Mouse (Mus musculus): ENCODE measurements around the gene Cops7a. TPM values are rescaled to one million over a fixed set of nuclear protein-coding genes. Genes with fewer than 3 reads are reported as not detected.

Gene Cops7a
- polyA plus RNA-seq (2017; shearing (Covaris generic)), result 105 TPM

DNA sequence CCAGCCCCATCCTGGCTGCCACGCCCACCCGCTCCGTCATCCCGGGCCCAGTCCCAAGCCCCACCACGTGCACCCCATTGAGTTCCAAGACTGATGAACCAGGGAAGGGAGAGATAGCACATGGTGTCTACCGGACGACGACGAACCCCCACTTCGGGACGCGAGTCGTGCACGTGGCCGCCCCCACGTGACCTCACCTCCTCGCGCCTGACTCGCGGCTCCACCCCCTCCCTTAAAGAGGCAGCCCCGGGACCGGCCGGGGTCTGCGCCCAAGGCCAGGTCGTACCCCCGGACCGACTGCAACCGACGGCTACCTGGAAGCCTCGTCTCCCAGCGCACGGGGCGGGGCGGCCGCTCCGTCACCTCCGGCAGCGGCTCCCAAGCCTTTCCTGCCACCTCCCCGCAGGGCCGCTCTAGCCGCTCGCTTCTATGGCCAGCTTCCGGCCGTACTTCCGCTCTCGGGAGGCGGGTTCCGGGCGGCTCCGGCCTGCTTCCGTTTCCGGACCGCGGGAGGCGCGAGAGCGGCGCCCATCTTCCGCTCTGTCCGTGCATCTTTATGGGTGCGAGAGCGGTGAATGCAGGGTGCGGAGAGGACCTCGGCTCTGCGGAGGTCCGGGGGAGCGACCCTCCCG lies at the start of gene Cops7a:
Gene Cops7a, minus strand, starts transcription at position 451 of the 632 bp plus-strand sequence.

DNA sequence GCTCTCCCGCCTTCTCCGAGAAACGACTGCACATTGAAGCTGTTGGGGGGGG lies 43.6 kb upstream of the Cops7a start, which contains the start of gene Zfp384:
Gene Zfp384, plus strand, starts transcription at position 17 of the 52 bp plus-strand sequence.

DNA sequence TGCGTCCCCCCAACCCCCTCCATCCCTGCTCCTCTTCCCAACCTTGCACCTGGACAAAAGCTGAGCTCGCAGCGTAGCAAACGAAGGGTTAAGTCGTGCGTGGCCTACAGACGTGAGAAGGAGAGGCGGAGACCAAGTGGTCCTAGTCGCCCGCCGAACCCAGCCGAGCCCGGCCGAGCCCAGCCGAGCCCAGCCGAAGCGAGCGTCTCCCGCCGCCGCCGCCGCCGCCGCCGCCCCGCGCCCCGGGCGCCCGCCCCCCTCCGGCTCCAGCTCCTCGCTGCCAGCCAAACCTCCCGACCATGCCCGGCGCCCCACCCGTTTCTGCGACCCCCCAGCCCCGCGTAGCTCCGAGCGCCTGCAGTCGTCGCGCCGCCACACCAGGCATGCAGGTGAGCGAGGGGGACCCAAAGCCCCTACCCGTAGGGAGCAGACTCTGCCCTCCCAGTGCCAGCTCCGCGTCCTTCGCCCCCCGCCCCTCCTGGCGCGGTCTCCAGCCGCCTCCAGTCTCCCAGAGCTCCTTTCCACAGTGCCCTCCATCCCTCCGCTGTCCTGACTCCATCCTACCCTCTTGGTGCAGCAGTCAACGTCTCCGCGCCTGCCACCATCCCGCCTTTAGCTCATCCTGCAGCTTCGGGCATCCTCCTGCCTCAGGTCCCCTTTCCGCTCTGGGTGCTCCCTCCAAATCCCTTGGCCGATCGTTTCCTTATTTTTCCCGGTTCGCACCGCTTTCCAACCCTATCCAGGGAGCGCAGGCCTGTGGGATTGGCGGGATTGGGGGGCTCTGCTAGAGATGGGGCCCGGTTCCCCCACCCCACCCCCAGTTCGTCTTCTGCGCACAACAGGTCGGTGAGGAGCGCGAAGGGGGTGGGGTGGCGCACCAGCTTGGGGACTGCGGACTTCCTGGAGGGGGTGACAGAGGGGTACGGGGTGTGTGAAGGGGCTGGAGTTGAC lies 31.5 kb upstream of the Cops7a start, which contains the start of gene Pianp:
Gene Pianp, plus strand, starts transcription at position 144 of the 951 bp plus-strand sequence.

DNA sequence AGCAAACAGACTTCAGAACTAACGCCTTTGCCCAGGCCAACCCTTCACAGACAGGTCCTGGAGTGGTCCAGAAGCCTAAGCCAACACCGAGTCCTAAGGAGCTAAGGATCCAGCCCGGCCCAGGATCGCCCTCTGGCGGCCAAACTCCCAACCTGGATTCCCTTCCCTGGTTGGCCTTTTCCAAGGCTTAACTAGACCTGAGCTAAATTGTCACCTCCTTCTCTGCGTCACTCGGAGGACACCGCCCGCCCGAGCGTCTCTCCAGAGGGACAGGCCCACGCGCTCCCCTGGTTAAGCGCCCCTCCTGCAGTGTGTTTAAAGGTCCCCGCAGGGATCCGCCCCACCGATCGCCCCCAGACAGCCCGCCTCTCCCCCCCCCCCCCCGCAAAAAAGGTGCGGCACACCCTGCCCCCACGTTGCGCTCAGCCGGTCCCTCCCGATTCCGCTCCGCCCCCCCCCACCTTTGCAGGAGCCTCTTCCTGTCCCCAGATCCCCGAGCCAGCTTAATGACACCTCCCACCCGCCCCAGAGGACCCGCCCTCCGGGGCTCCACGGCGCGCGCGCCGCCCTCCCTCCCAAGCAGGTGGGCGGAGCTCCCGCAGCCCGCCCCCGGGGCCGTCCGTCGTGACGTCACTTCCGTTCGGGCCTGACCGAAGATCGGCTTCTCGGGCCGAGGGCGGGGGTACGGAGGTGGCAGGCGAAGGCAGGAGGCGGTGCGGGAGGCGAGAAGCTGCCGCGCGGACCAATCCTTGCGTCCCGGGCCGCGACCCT lies 34.4 kb downstream of the Cops7a start, which contains the start of gene Mlf2:
Gene Mlf2, plus strand, starts transcription at position 633 of the 771 bp plus-strand sequence.

DNA sequence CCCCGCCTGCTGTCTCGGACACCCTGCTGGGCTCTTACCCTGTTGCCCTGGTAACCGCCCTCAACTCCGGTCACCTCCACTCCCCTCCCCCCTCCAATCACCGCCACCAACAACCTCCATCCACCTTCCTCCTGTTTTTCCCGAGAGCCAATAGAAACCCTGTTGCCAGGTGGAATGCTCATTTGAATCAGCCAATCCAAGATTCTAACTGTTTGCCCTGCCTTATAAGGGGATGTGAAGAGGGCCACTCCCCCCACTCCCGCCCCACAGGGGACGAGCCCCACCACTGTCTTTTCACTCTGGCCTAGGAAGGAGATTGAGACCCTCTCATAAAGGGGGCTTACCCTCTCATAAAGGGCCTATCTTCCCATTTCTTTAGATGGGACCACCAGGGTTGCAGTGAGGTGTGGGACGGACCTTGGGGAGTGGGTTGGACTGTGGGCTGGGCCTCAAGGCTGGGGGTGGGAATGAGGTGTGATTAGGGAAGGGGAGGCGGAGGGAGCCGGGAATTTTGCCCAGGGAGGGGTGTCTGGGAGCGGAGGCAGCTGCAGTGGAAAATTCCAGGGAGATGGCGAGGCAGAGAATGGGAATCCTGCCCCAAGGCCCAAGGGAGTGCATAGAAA lies 45.5 kb downstream of the Cops7a start, which contains the start of gene Ptms:
Gene Ptms, minus strand, starts transcription at position 409 of the 623 bp plus-strand sequence.

DNA sequence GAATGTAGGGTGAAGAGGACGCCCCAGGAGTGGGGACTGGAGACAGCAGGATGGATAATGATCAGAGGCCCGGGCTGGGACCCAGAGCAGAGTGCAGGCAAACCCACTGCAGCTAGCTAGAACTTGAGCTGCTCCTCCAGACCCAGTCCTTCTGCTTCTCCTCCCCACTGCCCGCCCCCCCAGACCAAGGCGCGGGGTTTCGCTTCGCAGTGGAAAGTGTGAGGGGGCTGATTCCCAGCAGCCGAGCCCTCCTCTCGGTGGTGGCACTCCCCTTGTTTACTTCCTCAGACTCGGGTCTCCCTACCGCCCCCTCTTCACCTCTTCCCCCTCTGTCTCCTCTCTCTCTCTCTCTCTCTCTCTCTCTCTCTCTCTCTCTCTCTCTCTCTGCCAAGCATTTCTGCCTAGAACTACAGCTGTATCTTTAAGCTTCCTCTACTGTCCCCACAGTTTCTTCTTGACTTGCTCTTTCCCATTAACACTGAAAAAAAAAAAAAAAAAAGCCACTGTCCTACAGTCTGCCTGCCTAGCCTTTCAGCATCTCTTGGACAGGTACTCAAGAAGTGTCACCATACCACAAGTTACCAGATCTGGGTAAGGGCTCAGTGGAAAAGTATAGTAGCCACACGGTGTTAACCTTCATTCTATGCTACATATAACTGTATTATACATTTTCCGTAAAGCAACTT lies 53.7 kb downstream of the Cops7a start, which contains the start of gene Lag3:
Gene Lag3, minus strand, starts transcription at position 173 of the 686 bp plus-strand sequence.

Other genes with a start within 250 kb of the Cops7a start
- 376 TPM for gene Ptpn6, start 226.8 kb downstream of the Cops7a start, polyA plus RNA-seq (2017; shearing (Covaris generic))
- 525 TPM for gene Grcc10, start 224.2 kb downstream of the Cops7a start, polyA plus RNA-seq (2017; shearing (Covaris generic))
- not detected for gene Gm45234, start 209.5 kb downstream of the Cops7a start, polyA plus RNA-seq (2017; shearing (Covaris generic))
- 2.9 TPM for gene Atn1, start 209.0 kb downstream of the Cops7a start, polyA plus RNA-seq (2017; shearing (Covaris generic))
- 8.5 TPM for gene Eno2, start 195.9 kb downstream of the Cops7a start, polyA plus RNA-seq (2017; shearing (Covaris generic))
- gene Lrrc23, start 185.8 kb downstream of the Cops7a start, polyA plus RNA-seq (2017; shearing (Covaris generic)), result 2.4 TPM
- 8.8 TPM for gene Spsb2, start 156.9 kb downstream of the Cops7a start, polyA plus RNA-seq (2017; shearing (Covaris generic))
- 134 TPM for gene Tpi1, start 151.2 kb downstream of the Cops7a start, polyA plus RNA-seq (2017; shearing (Covaris generic))
- 143 TPM for gene Usp5, start 136.1 kb downstream of the Cops7a start, polyA plus RNA-seq (2017; shearing (Covaris generic))
- gene Cdca3, start 136.0 kb downstream of the Cops7a start, polyA plus RNA-seq (2017; shearing (Covaris generic)), result 8.5 TPM
- not detected for gene Gnb3, start 125.3 kb downstream of the Cops7a start, polyA plus RNA-seq (2017; shearing (Covaris generic))
- not detected for gene P3h3, start 107.8 kb downstream of the Cops7a start, polyA plus RNA-seq (2017; shearing (Covaris generic))
- gene Gpr162, start 101.6 kb downstream of the Cops7a start, polyA plus RNA-seq (2017; shearing (Covaris generic)), result 0.39 TPM
- gene Cd4, start 77.3 kb downstream of the Cops7a start, polyA plus RNA-seq (2017; shearing (Covaris generic)), result 304 TPM
- 5.8 TPM for gene Lag3, start 53.8 kb downstream of the Cops7a start, polyA plus RNA-seq (2017; shearing (Covaris generic))
- gene Ptms, start 45.4 kb downstream of the Cops7a start, polyA plus RNA-seq (2017; shearing (Covaris generic)), result 11.1 TPM
- gene Mlf2, start 34.2 kb downstream of the Cops7a start, polyA plus RNA-seq (2017; shearing (Covaris generic)), result 189 TPM
- not detected for gene Pianp, start 31.2 kb upstream of the Cops7a start, polyA plus RNA-seq (2017; shearing (Covaris generic))
- 25.6 TPM for gene Zfp384, start 43.6 kb upstream of the Cops7a start, polyA plus RNA-seq (2017; shearing (Covaris generic))
- 85.5 TPM for gene Ing4, start 74.2 kb upstream of the Cops7a start, polyA plus RNA-seq (2017; shearing (Covaris generic))
- gene Acrbp, start 84.2 kb upstream of the Cops7a start, polyA plus RNA-seq (2017; shearing (Covaris generic)), result 26.6 TPM
- gene Lpar5, start 102.4 kb upstream of the Cops7a start, polyA plus RNA-seq (2017; shearing (Covaris generic)), result 22.2 TPM
- gene Chd4, start 130.4 kb upstream of the Cops7a start, polyA plus RNA-seq (2017; shearing (Covaris generic)), result 73.6 TPM
- 72.9 TPM for gene Nop2, start 166.4 kb upstream of the Cops7a start, polyA plus RNA-seq (2017; shearing (Covaris generic))
- 16.7 TPM for gene Iffo1, start 179.7 kb upstream of the Cops7a start, polyA plus RNA-seq (2017; shearing (Covaris generic))
- 293 TPM for gene Gapdh, start 200.9 kb upstream of the Cops7a start, polyA plus RNA-seq (2017; shearing (Covaris generic))
- 34.1 TPM for gene Ncapd2, start 226.2 kb upstream of the Cops7a start, polyA plus RNA-seq (2017; shearing (Covaris generic))
- 110 TPM for gene Mrpl51, start 226.3 kb upstream of the Cops7a start, polyA plus RNA-seq (2017; shearing (Covaris generic))